Mouse (Mus musculus): ENCODE data around the gene Bap1.
A peak's percentile ranks its signal among the peaks of the same experiment; 100 is the strongest.

The Bap1 gene

GRCm38 (mm10) chr14:31233996-31234591 lies 17.2 kb upstream of the Bap1 start:
- peak; percentile 91 to 94 for DNase-seq

- DNase-seq = no peak
Observed at GRCm38 (mm10) chr14:31237101-31237882, 14.0 kb upstream of the Bap1 start.

GRCm38 (mm10) chr14:31240528-31240927 lies 10.7 kb upstream of the Bap1 start:
- DNase-seq = no peak

DNA sequence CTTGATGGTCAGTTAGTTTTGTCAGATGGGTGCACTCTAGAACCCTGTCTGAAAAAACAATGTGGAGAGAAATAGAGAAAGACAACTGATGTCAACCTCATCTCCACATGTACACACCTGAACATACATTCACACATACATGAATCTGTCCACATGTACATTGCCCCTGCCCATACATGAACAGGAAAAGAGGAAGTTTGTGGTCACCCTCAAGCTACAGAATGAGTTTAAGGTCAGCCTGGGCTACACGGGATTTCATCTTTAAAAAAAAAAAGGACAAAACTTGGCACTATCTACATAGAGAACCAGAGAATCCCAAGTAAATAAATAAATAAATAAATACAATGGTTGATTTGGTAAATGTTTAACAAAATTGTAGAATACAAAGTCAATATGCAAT lies 6.5 kb upstream of the Bap1 start:
- no peak for DNase-seq

GRCm38 (mm10) chr14:31245946-31246345 lies 5.3 kb upstream of the Bap1 start:
- DNase-seq = peak in 1 of 2 experiments; percentile 45

- DNase-seq = no peak
Observed at GRCm38 (mm10) chr14:31248396-31248795, 2.9 kb upstream of the Bap1 start.

DNA sequence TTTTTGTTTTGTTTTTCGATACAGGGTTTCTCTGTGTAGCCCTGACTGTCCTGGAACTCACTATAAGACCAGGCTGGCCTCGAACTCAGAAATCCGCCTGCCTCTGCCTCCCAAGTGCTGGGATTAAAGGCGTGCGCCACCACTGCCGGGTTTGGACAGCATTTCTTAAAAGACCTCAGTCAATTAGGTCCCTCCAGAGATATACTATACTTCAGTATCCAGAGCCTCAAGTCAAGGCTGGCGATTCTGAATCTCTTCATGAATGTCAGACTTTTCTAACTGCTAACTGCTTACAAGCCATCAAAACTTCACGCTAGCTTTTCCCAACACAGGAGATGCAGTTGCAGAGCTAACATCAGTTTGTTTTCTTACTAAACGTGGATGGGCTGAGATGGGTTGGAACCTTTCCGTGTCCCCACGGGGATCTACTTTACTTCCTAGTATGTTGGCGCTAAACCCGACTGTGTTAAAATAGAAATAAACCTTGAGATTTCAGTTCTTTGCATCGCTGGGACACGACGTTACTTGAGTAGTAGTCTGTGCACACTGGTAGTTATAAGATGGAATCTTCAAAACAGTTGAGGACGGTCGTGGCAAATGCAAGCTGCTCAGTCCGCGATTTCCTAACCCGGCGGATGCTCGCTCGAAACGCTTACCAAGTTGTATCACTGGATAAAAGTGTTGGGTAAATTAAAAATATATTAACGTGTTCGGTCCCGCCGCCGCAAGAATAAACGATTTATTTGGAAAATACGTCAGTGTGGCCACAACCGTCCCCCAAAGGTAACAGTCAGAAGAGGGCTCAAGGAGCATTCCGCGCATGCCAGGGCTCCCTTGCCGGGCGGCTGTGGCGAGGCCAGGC lies 797 bp upstream of the Bap1 start:
- no peak for DNase-seq

- no peak for DNase-seq
Observed at GRCm38 (mm10) chr14:31251626-31252025, 376 bp downstream of the Bap1 start.

DNA sequence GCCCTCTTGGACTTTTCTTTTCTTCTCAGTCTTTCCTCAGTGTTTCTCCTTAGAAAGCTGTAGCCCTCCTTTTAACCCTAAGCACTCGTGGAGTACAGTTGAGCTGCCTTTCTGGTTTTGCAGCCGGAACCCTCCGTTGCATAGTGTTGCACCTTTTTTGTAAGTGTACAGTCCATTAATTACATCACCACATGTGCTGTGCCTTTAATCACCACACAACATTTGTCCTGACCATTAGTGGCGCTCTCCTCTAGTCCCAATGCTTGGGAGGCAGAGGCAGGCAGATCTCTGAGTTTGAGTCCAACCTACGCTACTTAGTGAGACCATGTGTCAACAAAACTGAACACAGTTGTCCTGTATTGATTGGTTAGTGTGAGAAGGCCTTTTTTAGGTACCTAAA lies 841 bp downstream of the Bap1 start:
- no peak for DNase-seq

GRCm38 (mm10) chr14:31258476-31259050 lies 7.3 kb downstream of the Bap1 start:
- no peak for DNase-seq

DNA sequence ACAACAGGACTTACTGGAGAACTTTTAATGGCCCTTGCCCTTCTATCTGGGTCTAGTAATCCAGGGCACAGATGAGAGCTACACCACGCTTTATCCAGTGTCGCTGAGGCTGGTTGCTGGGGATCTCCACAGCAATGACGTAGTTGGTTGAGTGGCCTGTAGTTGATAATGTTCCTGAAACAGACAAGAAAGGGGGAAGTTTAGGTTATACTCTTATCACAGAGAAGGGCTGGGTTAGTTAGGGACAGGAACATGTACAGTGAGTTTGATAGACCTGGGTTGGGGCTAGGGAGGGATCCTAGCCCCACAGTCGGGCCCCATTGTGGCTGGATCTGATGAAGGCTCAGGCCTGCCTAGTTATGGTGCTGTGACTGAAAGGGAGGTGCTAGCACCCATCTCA lies 9.1 kb downstream of the Bap1 start:
- no peak for DNase-seq

- DNase-seq = no peak
Observed at GRCm38 (mm10) chr14:31260932-31261331, 9.7 kb downstream of the Bap1 start.

GRCm38 (mm10) chr14:31267649-31268048 lies 16.4 kb downstream of the Bap1 start:
- no peak for DNase-seq

DNA sequence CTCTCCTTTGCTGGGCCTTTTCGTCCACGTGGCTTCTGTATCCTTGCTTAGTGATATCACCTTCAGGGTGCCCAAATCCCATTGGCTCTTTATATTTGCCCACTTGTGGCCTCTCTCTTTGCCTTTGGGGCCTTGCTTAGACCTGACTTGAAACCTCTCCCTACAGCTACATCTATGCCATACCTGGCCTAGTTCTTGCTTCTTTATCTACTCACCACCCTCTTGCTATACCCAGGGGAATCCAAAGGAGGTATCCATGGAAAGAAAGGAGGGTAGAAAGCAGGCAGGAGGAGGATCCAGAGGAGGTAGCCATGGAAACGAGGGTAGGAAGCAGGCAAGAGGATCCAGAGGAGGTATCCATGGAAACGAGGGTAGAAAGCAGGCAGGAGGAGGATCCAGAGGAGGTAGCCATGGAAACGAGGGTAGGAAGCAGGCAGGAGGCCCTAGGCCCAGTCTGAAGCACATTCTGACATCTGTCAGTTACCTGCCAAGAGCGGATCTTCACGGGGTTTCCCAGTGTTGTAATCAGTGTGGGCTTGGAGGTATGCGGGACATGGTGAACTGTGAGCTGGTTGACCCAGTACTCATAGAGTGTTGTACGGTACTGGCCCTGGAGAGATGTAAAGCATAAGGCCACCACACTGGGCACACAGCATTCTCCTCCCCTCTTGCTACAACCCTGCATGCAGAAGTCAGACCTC lies 17.2 kb downstream of the Bap1 start:
- no peak for DNase-seq

DNA sequence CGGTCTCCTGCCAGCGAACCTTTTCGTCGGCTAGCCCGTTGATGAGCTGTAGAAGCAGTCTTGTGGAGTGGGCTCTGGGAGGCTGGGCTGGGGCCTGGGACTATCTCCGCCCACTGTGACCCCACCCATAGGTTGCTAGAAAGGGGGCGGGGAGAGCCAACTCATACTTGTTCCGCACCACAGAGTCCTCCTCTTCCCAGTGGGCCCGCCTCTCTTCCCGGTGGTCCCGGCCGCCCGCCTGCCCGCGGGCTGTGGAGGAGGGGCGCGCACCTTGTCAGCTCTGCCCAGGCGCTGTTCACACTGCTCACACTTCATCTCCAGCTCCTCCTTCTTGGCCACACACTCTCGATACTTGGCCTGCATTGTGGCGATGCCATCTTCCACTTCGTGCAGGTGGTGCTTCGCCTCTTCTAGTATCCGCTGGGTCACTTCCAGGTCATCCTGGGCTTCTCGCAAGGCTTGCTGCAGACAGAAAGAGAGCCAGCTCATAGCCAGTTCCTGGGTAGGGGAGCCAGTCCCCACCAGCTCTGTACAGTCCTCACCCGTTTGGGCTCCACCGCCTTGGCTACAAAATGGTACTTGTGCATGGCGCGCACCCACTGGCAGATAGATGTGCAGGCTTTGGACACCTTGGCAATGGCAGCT lies 18.3 kb downstream of the Bap1 start:
- peak; percentile 41 to 63 for DNase-seq

- DNase-seq = no peak
Observed at GRCm38 (mm10) chr14:31271121-31271520, 19.9 kb downstream of the Bap1 start.

DNA sequence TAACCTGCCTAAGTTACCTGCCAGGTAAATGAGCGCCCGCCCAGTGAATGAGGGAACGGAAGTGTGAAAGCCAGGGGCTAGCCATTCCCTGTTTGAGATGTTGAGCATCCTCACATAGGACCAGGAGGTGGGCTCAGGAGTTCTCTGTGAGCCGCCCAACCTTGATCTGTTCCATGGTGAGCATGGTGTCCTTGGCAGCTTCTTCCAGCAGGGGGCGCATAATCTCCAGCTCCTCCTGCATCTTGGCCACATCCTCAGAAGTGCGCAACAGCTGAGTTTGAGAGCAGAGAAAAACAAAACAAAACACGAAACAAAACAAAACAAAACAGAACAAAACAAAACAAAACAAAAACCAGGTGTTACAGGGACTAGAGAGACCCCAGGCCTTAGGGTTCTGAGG lies 20.9 kb downstream of the Bap1 start:
- peak; percentile 84 to 92 for DNase-seq

GRCm38 (mm10) chr14:31285728-31286127 lies 34.5 kb downstream of the Bap1 start:
- no peak for DNase-seq

Measured in cerebellum, postnatal 14 days (tissue).